Mouse (Mus musculus) megakaryocyte, adult 5-6 weeks (primary cell): ENCODE measurements around the gene Tub. TPM values are rescaled to one million over a fixed set of nuclear protein-coding genes. Genes with fewer than 3 reads are reported as not detected.

Experiments used
- ATAC-seq: 2 replicates; pipeline ENCODE4 v1.8.0; 2016; ENCODE audit warnings: mild to moderate bottlenecking, inconsistent platforms; ENCODE audit not compliant: poor library complexity, severe bottlenecking
- total RNA-seq, 2 experiments: library from RNA; stranded (forward) in 1 of 2; stranded (reverse) in 1 of 2; fragments of 153-499, 151-499 nt in 1 of 2; fragments of 221-1000, 200-1000 nt in 1 of 2; gene quantifications; 2 replicates each; pipeline versions ENCODE4 v1.2.3 to v1.2.4; 2015 to 2017

Tub gene
- total RNA-seq, 2 experiments from 2014 or later = not detected

- ATAC-seq = 0 out of 2 replicates have a peak, but pooled peaks have one; percentile 6
Observed at GRCm38 (mm10) chr7:109027721-109028120, 77.6 kb downstream of the Tub start.

- peak; percentile 76 for ATAC-seq
Observed at GRCm38 (mm10) chr7:109028204-109028603, 78.1 kb downstream of the Tub start.

GRCm38 (mm10) chr7:109029961-109030465 lies 79.9 kb downstream of the Tub start:
- ATAC-seq = no peak

GRCm38 (mm10) chr7:109031331-109031730 lies 81.2 kb downstream of the Tub start:
- no peak for ATAC-seq

GRCm38 (mm10) chr7:109032054-109032453 lies 81.9 kb downstream of the Tub start:
- no peak for ATAC-seq

- ATAC-seq = no peak
Observed at GRCm38 (mm10) chr7:109038121-109038735, 88.1 kb downstream of the Tub start.

GRCm38 (mm10) chr7:109038987-109039386 lies 88.8 kb downstream of the Tub start:
- no peak for ATAC-seq

GRCm38 (mm10) chr7:109039445-109039844 lies 89.3 kb downstream of the Tub start:
- ATAC-seq = no peak

- ATAC-seq = no peak
Observed at GRCm38 (mm10) chr7:109045876-109046275, 95.7 kb downstream of the Tub start.

GRCm38 (mm10) chr7:109050831-109051230 lies 100.7 kb downstream of the Tub start:
- ATAC-seq = no peak

- ATAC-seq = no peak
Observed at GRCm38 (mm10) chr7:109059536-109059935, 109.4 kb downstream of the Tub start.

GRCm38 (mm10) chr7:109069641-109070040 lies 119.5 kb downstream of the Tub start:
- ATAC-seq = no peak

- no peak for ATAC-seq
Observed at GRCm38 (mm10) chr7:109072326-109072725, 122.2 kb downstream of the Tub start.

GRCm38 (mm10) chr7:109082269-109083112 lies 132.4 kb downstream of the Tub start:
- ATAC-seq = no peak

GRCm38 (mm10) chr7:109083113-109083812 lies 133.1 kb downstream of the Tub start, which contains the start of gene Ric3:
Gene Ric3, minus strand, starts transcription at chr7:109083331.
- no peak for ATAC-seq

GRCm38 (mm10) chr7:109083813-109084184 lies 133.7 kb downstream of the Tub start:
- no peak for ATAC-seq

Other genes starting within 250 kb of the Tub start
- gene Olfr512, start 237.0 kb upstream of the Tub start, total RNA-seq (2015) = not detected in 2 replicates
- gene Olfr512, start 237.0 kb upstream of the Tub start, total RNA-seq (2017) = not detected in 2 replicates
- not detected in 2 replicates for gene Olfr513, start 199.4 kb upstream of the Tub start, total RNA-seq (2015)
- gene Olfr513, start 199.4 kb upstream of the Tub start, total RNA-seq (2017) = not detected in 2 replicates
- gene Olfr514, start 124.3 kb upstream of the Tub start, total RNA-seq (2015) = not detected in 2 replicates
- gene Olfr514, start 124.3 kb upstream of the Tub start, total RNA-seq (2017) = not detected in 2 replicates
- not detected in 2 replicates for gene Olfr516, start 99.8 kb upstream of the Tub start, total RNA-seq (2015)
- gene Olfr516, start 99.8 kb upstream of the Tub start, total RNA-seq (2017) = not detected in 2 replicates
- gene Olfr517, start 78.0 kb upstream of the Tub start, total RNA-seq (2015) = not detected in 2 replicates
- not detected in 2 replicates for gene Olfr517, start 78.0 kb upstream of the Tub start, total RNA-seq (2017)
- gene Olfr518, start 65.3 kb upstream of the Tub start, total RNA-seq (2015) = not detected in 2 replicates
- not detected in 2 replicates for gene Olfr518, start 65.3 kb upstream of the Tub start, total RNA-seq (2017)
- not detected in 2 replicates for gene Olfr519, start 55.9 kb upstream of the Tub start, total RNA-seq (2015)
- not detected in 2 replicates for gene Olfr519, start 55.9 kb upstream of the Tub start, total RNA-seq (2017)
- gene Nlrp10, start 20.2 kb upstream of the Tub start, total RNA-seq (2015) = 0.80 and 0.96 TPM in 2 replicates
- gene Nlrp10, start 20.2 kb upstream of the Tub start, total RNA-seq (2017) = 0.53 and 1.6 TPM in 2 replicates
- 208 and 215 TPM in 2 replicates for gene Eif3f, start 15.9 kb upstream of the Tub start, total RNA-seq (2015)
- 65.0 and 75.5 TPM in 2 replicates for gene Eif3f, start 15.9 kb upstream of the Tub start, total RNA-seq (2017)
- gene Ric3, start 133.0 kb downstream of the Tub start, total RNA-seq (2015) = 0.05 TPM in 1 of 2 replicates, not detected in the other
- gene Ric3, start 133.0 kb downstream of the Tub start, total RNA-seq (2017) = 0.08 and 0.33 TPM in 2 replicates
- gene Lmo1, start 224.9 kb downstream of the Tub start, total RNA-seq (2015) = 30.3 and 33.6 TPM in 2 replicates
- 10.9 and 19.8 TPM in 2 replicates for gene Lmo1, start 224.9 kb downstream of the Tub start, total RNA-seq (2017)